Mouse (Mus musculus): ENCODE measurements at regions not wholly inside any gene's neighbourhood (a gene's known extent, or its start where the extent isn't known, plus 50 kb on each side); places are given as distances from the start of the nearest gene placed in this dataset.
A peak's percentile ranks its signal among the peaks of the same experiment; 100 is the strongest.

DNA sequence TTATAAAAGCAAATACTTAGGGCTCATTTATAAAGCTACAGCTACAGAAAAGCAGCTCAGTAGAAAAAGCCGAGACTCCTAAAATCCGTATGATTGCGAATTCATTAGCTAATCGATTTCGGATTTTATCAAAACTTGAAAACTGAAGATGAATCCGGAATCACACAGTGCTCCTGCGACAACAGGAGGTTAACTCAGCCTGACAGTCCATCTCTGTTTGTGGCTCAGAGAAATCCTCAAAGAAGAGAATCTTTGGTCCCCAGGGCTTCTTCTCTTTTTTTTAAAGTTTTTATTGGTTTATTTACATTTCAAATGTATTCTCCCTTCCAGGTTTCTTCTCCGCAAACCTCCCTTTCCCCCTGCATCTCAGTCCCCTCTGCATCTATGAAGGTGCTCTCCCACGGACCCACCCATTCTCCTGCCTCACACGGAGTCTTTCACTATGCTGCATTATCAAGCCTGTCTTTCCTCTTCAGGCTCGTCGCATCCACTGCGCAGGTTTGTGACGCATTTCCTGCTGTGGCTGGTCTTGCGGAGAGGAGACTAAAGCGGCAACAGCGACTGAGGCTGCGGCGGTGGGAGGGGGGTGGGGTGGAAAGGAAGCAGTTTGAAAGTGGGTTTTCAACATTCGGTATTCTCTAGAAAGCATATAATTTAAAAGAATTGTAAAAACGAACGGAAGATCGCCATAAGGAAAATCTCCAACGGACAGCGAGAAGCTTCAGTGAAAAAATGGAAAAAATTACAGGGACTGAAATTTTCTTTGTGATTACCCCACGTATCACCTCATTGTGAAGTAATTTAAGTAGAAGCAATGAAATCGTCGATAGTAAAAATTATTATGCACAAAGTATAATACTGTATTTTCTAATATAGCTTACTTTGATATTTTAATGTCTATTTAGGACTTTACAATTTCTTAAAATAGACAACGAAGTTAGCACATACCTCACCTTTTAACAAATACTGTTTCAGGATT lies 482.5 kb upstream of the Snrpn start:
- peak; percentile 61 for DNase-seq (ENCODE audit: low read depth, low spot score)

DNA sequence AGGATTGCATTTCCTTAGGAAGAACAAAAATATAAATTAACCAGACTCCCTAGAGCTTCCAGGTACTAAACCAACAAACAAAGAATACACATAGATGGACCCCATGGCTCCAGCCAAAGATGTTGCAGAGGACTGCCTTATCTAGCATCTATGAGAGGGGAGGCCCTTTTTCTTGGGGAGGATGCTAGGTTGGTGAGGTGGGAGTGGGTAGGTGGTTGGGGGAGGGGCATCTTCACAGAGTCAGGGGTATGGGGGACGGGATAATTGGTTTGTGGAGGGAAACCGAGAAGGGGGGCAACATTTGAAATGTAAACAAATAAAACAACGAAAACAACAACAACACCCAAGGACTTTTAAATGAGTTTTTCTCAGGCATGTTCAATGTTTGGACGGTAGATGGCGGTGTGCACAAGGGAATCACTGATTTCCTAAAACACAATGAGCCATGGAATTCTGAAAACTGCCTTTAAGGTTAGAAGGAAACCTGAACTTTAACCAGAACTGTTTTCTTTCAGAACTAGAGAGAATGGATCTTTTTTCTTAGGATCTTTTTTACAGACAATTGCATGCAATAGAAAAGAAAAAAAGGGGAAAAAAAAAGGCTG lies 477.2 kb upstream of the Snrpn start:
- DNase-seq (ENCODE audit: low read depth, low spot score), result peak; percentile 24
